Mouse (Mus musculus): Measurements from ENCODE around the gene Abi3bp. TPM values are rescaled to one million over a fixed set of nuclear protein-coding genes. Genes with fewer than 3 reads are reported as not detected.
A peak's percentile ranks its signal among the peaks of the same experiment; 100 is the strongest.

Abi3bp gene
- polyA plus RNA-seq, 1 experiment, result 3.8 TPM

DNA sequence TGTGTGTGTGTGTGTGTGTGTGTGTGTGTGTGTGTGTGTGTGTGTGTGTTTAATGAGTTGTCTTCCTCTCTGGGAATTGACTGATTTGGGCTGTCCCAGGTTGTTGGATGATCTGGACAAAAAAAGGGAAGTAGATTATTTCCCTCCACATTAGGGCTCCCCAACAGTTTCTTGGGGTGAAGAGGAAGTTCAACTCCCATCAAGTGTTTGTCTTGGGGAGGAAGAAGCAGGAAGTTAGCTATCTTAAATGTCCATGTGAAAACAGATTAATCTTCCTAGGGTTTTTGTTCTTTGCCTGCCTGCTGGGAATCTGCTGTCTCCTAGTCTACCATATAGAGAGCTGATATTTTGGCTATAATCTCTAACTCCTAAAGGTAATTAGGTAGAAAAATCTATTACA, 181.2 kb downstream of the Abi3bp start:
- H3K4me1 ChIP-seq (ENCODE audit: control insufficient read depth, insufficient read depth, low read length), result no peaks in the 10 kb centered on the region
- no peak overlapping the region for H3K4me3 ChIP-seq (ENCODE audit: insufficient read depth, low read length)
- no peak overlapping the region for H3K27ac ChIP-seq (ENCODE audit: insufficient read depth, low read length)
- TF ChIP-seq POLR2A (IDR thresholded peaks at IDR 0.05; ENCODE audit: extremely low read depth, insufficient read depth, low read length), result no peak
- TF ChIP-seq CTCF (IDR thresholded peaks at IDR 0.05; ENCODE audit: extremely low read depth, insufficient read depth, low read length), result no peak

DNA sequence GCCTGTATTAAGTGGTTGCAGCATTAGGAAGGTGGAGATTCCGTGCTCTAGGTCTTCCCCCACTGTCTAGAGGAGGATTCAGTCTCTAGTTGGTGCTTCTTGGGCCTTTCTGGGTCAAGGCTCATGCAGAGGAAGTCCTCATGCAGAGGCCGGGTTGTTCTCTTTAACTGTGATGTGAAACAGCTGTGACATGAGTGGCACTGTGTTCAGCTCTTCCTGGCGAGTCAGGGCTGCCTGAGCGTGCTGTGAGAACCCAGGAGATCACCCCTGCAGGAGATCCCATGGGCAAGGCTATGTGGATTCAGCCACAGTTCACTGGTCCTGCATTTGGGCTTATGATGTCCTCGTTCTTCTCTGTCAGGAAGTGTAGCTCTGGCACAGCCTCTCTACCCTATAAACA, 191.8 kb downstream of the Abi3bp start:
- Histone ChIP-seq H3K27ac (ENCODE audit: insufficient read depth, low read length) (no peak overlapping the region), H3K4me1 (ENCODE audit: control insufficient read depth, insufficient read depth, low read length) (no peaks in the 10 kb centered on the region), H3K4me3 (ENCODE audit: insufficient read depth, low read length) (no peak overlapping the region)
- TF ChIP-seq CTCF (IDR thresholded peaks at IDR 0.05; ENCODE audit: extremely low read depth, insufficient read depth, low read length) (no peak), POLR2A (IDR thresholded peaks at IDR 0.05; ENCODE audit: extremely low read depth, insufficient read depth, low read length) (no peak)

DNA sequence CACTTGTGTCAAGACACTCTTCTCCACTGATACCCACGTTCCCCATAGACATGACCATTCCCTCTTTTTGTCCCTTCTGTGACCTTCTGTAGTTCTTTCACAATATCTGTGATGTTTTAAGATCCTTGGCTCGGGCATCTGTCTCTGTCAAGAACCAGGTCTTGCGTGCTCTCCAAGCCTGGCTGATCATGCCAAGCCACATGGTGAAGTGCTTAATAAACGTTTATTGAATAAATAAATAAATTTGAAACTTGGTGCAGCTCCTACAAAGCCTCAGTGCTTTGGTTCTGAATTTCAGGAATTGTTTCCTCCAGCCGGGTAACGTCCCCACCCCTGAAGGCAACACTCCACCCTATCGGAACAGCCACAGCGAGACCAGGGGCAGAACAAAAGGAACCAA, 193.3 kb downstream of the Abi3bp start:
- no peak for TF ChIP-seq POLR2A (IDR thresholded peaks at IDR 0.05; ENCODE audit: extremely low read depth, insufficient read depth, low read length)
- TF ChIP-seq CTCF (IDR thresholded peaks at IDR 0.05; ENCODE audit: extremely low read depth, insufficient read depth, low read length), result no peak
- H3K4me3 ChIP-seq (ENCODE audit: insufficient read depth, low read length), result no peak overlapping the region
- no peak overlapping the region for H3K27ac ChIP-seq (ENCODE audit: insufficient read depth, low read length)
- no peaks in the 10 kb centered on the region for H3K4me1 ChIP-seq (ENCODE audit: control insufficient read depth, insufficient read depth, low read length)

DNA sequence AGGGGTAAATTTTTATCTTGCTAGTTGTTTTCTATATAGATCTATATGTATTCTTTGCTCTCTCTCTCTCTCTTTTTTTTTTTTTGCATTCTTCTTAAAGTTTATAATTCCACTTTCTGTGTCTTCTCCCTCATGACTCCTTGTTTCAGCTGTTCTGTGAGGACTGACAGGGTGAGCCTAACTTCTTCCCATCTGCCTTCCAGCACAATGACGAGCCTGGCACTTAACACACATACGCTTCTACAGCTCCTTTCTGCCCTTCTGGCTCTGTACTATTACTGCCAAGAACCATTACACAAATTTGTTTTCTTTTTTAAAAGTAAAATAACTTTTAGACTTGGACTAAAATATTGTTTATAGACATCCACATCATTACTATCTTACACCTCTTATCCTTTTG, 195.7 kb downstream of the Abi3bp start:
- no peak overlapping the region for H3K4me3 ChIP-seq (ENCODE audit: insufficient read depth, low read length)
- no peaks in the 10 kb centered on the region for H3K4me1 ChIP-seq (ENCODE audit: control insufficient read depth, insufficient read depth, low read length)
- no peak overlapping the region for H3K27ac ChIP-seq (ENCODE audit: insufficient read depth, low read length)
- no peak for TF ChIP-seq CTCF (IDR thresholded peaks at IDR 0.05; ENCODE audit: extremely low read depth, insufficient read depth, low read length)
- TF ChIP-seq POLR2A (IDR thresholded peaks at IDR 0.05; ENCODE audit: extremely low read depth, insufficient read depth, low read length), result no peak

DNA sequence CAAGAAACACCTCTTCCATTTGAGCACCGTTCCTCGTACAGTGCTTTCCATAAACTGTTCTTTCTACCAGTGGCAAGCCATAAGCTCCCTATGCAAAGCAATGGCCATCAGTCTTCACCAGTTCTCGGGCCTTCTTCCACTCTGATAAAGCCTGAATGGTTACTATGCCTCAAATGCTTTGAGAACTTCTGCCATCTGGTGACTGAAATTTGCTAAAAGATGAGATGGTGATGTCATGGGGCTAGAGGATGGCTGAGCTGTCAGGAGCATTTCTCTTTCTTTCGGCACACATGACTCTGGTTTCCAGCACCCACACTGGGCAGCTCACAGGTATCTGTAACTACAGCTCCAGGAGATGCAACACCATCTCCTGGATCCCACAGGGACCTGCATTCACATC, 199.5 kb downstream of the Abi3bp start:
- Histone ChIP-seq H3K4me3 (ENCODE audit: insufficient read depth, low read length) (no peak overlapping the region), H3K27ac (ENCODE audit: insufficient read depth, low read length) (no peak overlapping the region), H3K4me1 (ENCODE audit: control insufficient read depth, insufficient read depth, low read length) (no peaks in the 10 kb centered on the region)
- TF ChIP-seq POLR2A (IDR thresholded peaks at IDR 0.05; ENCODE audit: extremely low read depth, insufficient read depth, low read length) (no peak), CTCF (IDR thresholded peaks at IDR 0.05; ENCODE audit: extremely low read depth, insufficient read depth, low read length) (peak; percentile 46)

DNA sequence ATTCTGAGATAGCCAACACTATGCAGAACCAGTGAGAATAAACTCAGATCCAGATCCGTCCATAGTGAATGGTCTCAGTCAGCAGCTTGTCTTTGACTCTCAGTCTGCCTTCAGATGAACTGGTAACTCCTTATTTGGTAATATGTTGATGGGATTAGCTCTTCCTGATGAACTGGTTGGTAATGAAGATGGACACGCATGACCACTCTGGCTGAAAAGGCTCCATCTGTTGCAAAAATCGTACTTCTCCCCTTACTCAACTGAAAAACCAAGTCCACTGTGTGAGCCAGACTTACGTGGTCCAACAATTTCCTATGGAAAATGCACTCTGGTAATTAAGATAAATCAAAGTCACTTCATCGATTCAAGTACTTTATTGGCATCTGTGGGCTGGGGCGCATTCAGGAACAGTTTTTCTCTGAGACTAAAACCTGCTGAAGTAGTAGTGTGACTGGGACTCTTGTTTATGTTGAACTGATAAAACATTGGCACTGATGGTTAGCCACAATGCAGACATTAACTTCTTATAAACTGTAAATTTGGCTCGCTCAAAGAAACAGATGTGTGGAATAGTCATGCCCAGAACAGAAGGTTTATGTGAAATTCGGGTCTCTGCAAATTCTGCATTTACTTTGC, 203.4 kb downstream of the Abi3bp start:
- Histone ChIP-seq H3K4me3 (ENCODE audit: insufficient read depth, low read length) (no peak overlapping the region), H3K4me1 (ENCODE audit: control insufficient read depth, insufficient read depth, low read length) (no peaks in the 10 kb centered on the region), H3K27ac (ENCODE audit: insufficient read depth, low read length) (no peak overlapping the region)
- TF ChIP-seq POLR2A (IDR thresholded peaks at IDR 0.05; ENCODE audit: extremely low read depth, insufficient read depth, low read length) (no peak), CTCF (IDR thresholded peaks at IDR 0.05; ENCODE audit: extremely low read depth, insufficient read depth, low read length) (no peak)

DNA sequence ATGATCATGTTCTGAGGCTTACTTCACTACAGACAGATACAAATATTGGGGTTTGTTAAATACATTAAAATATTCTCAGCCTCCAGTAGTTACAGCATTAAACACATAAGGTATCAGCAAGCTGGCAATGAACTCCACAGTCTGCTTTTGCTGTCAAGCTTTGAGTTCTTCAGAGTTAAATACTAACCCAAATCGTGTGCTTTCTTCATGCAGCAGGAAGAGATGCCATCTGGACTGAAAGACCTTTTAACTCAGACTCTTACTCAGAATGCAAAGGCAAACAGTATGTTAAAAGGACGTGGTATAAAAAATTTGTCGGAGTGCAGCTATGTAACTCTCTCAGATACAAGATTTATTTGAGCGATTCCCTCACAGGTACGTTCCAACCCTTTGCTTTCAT, 209.1 kb downstream of the Abi3bp start:
- TF ChIP-seq POLR2A (IDR thresholded peaks at IDR 0.05; ENCODE audit: extremely low read depth, insufficient read depth, low read length) (no peak), CTCF (IDR thresholded peaks at IDR 0.05; ENCODE audit: extremely low read depth, insufficient read depth, low read length) (no peak)
- Histone ChIP-seq H3K4me1 (ENCODE audit: control insufficient read depth, insufficient read depth, low read length) (no peaks in the 10 kb centered on the region), H3K27ac (ENCODE audit: insufficient read depth, low read length) (no peak overlapping the region), H3K4me3 (ENCODE audit: insufficient read depth, low read length) (no peak overlapping the region)

DNA sequence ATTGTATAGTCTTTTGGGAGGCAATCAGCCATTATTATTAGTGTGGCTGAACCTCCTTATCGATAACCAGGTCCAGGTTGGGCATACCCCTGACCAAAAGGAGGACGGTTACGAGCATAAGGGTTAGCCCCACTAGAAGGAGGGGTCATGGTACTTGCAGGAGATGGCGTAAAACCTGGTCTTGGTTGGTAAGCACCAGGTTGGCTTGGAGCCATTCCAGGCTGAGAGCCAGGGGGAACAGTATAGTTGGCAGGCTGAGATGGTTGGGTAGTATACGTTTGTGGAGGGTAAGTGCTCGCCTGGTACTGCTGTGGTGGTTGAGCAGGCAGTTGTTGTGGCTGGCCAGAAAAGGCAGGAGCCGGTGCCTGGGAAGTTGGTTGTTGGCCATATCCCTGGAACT, 213.0 kb downstream of the Abi3bp start:
- Histone ChIP-seq H3K4me1 (ENCODE audit: control insufficient read depth, insufficient read depth, low read length) (no peaks in the 10 kb centered on the region), H3K4me3 (ENCODE audit: insufficient read depth, low read length) (no peak overlapping the region), H3K27ac (ENCODE audit: insufficient read depth, low read length) (no peak overlapping the region)
- no peak for TF ChIP-seq CTCF (IDR thresholded peaks at IDR 0.05; ENCODE audit: extremely low read depth, insufficient read depth, low read length)
- no peak for TF ChIP-seq POLR2A (IDR thresholded peaks at IDR 0.05; ENCODE audit: extremely low read depth, insufficient read depth, low read length)

DNA sequence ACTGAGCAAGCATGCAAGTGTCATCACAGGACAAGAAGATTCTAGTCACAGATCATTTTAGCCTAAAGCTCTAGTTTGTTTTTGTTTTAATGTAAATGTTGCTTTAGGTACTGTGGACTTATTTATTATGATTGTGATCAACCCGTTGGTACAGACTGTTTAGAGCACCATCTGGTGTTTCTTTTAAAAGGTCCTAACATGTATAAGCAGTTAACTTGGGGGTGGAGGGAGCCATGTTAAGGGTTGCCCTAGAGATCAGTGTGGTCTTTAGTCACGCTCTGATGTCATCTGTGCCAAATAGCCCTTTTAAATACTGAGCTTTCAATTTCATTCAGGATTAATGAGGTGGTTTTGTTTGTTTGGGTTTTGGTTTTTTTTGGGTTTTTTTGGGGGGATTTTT, 218.8 kb downstream of the Abi3bp start:
- Histone ChIP-seq H3K4me3 (ENCODE audit: insufficient read depth, low read length) (no peak overlapping the region), H3K4me1 (ENCODE audit: control insufficient read depth, insufficient read depth, low read length) (no peaks in the 10 kb centered on the region), H3K27ac (ENCODE audit: insufficient read depth, low read length) (no peak overlapping the region)
- TF ChIP-seq POLR2A (IDR thresholded peaks at IDR 0.05; ENCODE audit: extremely low read depth, insufficient read depth, low read length) (no peak), CTCF (IDR thresholded peaks at IDR 0.05; ENCODE audit: extremely low read depth, insufficient read depth, low read length) (no peak)

DNA sequence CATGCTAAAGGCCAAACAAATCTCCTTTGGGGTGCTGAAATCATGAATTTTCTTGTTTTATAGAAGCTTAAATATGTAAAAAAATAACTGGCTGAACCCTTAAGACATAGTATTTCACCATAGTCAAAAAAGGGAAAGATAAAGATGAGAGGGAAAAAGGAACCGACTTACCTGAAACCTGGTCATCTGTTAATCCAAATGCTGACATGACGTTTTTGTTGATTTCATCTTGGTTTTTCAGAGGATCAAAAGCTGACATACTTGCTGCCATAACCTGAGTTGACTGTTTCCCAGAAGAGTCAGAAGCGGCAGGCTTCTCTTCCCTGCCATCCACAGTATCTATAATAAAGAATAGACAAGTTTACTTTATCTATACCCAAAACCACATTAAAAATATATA, 223.2 kb downstream of the Abi3bp start:
- no peak for TF ChIP-seq CTCF (IDR thresholded peaks at IDR 0.05; ENCODE audit: extremely low read depth, insufficient read depth, low read length)
- no peak for TF ChIP-seq POLR2A (IDR thresholded peaks at IDR 0.05; ENCODE audit: extremely low read depth, insufficient read depth, low read length)
- H3K4me3 ChIP-seq (ENCODE audit: insufficient read depth, low read length), result no peak overlapping the region
- H3K4me1 ChIP-seq (ENCODE audit: control insufficient read depth, insufficient read depth, low read length), result no peaks in the 10 kb centered on the region
- no peak overlapping the region for H3K27ac ChIP-seq (ENCODE audit: insufficient read depth, low read length)
